Mouse (Mus musculus) embryonic facial prominence, embryonic 15.5 days (tissue): Measurements from ENCODE around the gene Tmbim7. TPM values are rescaled to one million over a fixed set of nuclear protein-coding genes. Genes with fewer than 3 reads are reported as not detected.

Source experiments
- ATAC-seq: fragments of 200-750 bp; cut with Nextera tagmentation; 2 replicates; pipeline ENCODE4 v1.8.0; 2017; ENCODE audit warnings: low read depth, moderate TSS enrichment; ENCODE audit not compliant: insufficient number of reproducible peaks, low FRiP score, low TSS enrichment
- H3K27ac ChIP-seq: fragments of 300-500 bp; sonication (generic); replicated peaks from 2 replicates; pipeline ENCODE4 v1.5.1; 2015; ENCODE audit warnings: mild to moderate bottlenecking, inconsistent platforms
- H3K27me3 ChIP-seq: fragments of 300-500 bp; sonication (generic); 2 replicates; pipeline ENCODE4 v1.6.1; 2015; ENCODE audit warnings: inconsistent platforms
- H3K36me3 ChIP-seq: fragments of 300-500 bp; sonication (generic); 2 replicates; pipeline ENCODE4 v1.6.1; 2015; ENCODE audit warnings: mild to moderate bottlenecking, inconsistent platforms
- H3K4me1 ChIP-seq: fragments of 300-500 bp; sonication (generic); 2 replicates; pipeline ENCODE4 v1.6.1; 2015; ENCODE audit warnings: inconsistent platforms
- H3K4me2 ChIP-seq: fragments of 300-500 bp; sonication (generic); replicated peaks from 2 replicates; pipeline ENCODE4 v1.6.1; 2015; ENCODE audit warnings: mild to moderate bottlenecking, inconsistent platforms
- H3K4me3 ChIP-seq: fragments of 300-500 bp; sonication (generic); replicated peaks from 2 replicates; pipeline ENCODE4 v1.5.1; 2015; ENCODE audit warnings: mild to moderate bottlenecking, inconsistent platforms
- H3K9ac ChIP-seq: fragments of 300-500 bp; sonication (generic); 2 replicates; pipeline ENCODE4 v1.6.1; 2015; ENCODE audit warnings: inconsistent platforms
- H3K9me3 ChIP-seq: fragments of 300-500 bp; sonication (generic); replicated peaks from 2 replicates; pipeline ENCODE4 v1.6.1; 2016; ENCODE audit warnings: inconsistent platforms
- WGBS: fragments of 180-500 bp; shearing (Covaris S2); methylation state at CpG from one replicate; pipeline ENCODE4 v1.1.7; 2015; 5-methylcytosine and 5-hydroxymethylcytosine counted together
- polyA plus RNA-seq: library from polyadenylated mRNA; unstranded; fragments of >200 nt; fragmentation: Nextera tagmentation; extraction: Ambion mirVana; gene quantifications from 2 replicates; pipeline ENCODE4 v1.2.1, GENCODE M21; 2015

The Tmbim7 gene
- polyA plus RNA-seq, 1 experiment from 2014 or later, result not detected

DNA sequence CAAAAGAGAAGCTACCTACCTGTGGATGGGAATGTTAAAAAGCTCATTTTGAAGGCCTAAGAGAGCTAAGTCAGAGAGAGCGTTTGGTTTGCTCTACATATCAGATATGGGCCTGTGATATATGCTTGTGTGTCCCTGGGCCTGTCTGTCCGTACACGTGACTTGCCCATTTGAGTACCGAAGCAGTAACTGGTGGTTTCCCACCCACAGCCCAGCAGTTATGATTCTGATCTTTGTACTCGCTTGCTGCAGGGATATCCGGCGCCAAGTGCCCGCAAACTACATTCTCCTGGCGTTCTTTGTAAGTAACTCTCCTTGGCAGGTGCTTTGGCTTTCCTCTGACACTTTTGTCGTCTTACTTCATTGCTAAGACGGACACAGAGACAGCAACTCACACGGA is 15.6 kb downstream of the Tmbim7 start:
- 0 out of 2 replicates have a peak overlapping the region, but pooled peaks have one; percentile 6 for H3K4me2 ChIP-seq
- WGBS, result 58% methylated on average over 12 of the region's 12 CpGs
- peak overlapping the region; percentile 48; the same call in 1 of the 2 replicates for H3K27ac ChIP-seq
- no peak overlapping the region for H3K9ac ChIP-seq
- no peak for ATAC-seq
- no peaks in the 10 kb centered on the region for H3K9me3 ChIP-seq
- no peaks in the 10 kb centered on the region for H3K27me3 ChIP-seq
- no peaks in the 10 kb centered on the region for H3K4me1 ChIP-seq
- no peaks in the 10 kb centered on the region for H3K36me3 ChIP-seq
- no peak overlapping the region for H3K4me3 ChIP-seq

DNA sequence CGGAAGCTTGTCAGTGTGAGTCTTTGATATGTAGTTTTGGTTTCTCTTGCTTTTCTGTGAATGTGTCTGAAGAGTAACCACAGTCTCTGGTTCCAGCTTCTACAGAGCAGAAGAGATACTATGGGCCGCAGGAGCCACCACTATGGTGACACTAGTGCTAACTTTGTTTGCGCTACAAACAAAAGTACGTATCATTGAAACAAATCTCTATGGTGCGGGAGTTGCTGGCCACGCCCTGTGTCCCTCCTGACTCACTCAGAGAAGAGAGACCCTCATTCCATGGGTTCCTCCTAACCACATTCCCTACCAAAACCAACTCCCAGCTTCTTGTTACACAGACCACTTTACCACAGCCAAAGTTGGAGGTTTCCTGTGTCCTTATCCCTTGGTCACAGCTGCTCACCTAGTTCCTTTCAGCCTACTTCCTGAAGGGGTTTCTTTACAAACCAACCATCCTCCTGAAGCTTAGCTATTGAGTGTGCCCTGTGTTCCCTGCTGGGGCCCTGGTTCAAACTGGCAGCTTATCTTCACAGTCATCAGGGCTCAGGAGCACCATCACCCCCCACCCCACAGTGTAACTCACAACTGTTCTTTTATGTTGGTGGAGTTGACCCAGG is 19.1 kb downstream of the Tmbim7 start:
- H3K4me2 ChIP-seq, result no peak overlapping the region
- no peak overlapping the region for H3K4me3 ChIP-seq
- no peak for ATAC-seq
- H3K9ac ChIP-seq, result no peak overlapping the region
- H3K36me3 ChIP-seq, result no peaks in the 10 kb centered on the region
- no peaks in the 10 kb centered on the region for H3K9me3 ChIP-seq
- 83% methylated on average over 6 of the region's 6 CpGs for WGBS
- no peaks in the 10 kb centered on the region for H3K4me1 ChIP-seq
- H3K27ac ChIP-seq, result no peak overlapping the region
- H3K27me3 ChIP-seq, result no peaks in the 10 kb centered on the region

DNA sequence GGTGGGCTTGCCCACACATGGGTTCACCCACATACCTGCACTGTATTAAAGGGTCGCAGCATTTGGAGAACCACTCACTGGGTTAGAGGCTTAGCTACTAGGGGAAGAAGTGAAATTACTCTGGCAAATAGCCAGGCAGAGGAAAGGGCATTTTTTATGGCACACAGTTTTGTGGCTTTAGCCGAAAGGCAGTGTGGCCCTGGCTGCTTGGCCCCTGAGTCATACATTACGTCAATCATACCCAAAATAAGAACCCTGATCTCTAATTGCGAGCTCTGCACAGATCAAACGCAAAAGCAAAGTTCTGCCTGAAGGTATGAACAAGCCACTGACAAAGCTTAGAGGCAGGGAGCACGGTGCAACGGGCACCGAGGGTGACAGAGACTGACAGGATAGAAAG is 37.3 kb downstream of the Tmbim7 start:
- H3K27me3 ChIP-seq, result no peaks in the 10 kb centered on the region
- 73% methylated on average over 8 of the region's 8 CpGs for WGBS
- no peak overlapping the region for H3K9ac ChIP-seq
- H3K4me3 ChIP-seq, result no peak overlapping the region
- no peak for ATAC-seq
- no peak overlapping the region for H3K4me2 ChIP-seq
- H3K27ac ChIP-seq, result no peak overlapping the region
- no peaks in the 10 kb centered on the region for H3K4me1 ChIP-seq
- no peaks in the 10 kb centered on the region for H3K9me3 ChIP-seq
- H3K36me3 ChIP-seq, result peaks cover 23% of the 10 kb centered on the region

DNA sequence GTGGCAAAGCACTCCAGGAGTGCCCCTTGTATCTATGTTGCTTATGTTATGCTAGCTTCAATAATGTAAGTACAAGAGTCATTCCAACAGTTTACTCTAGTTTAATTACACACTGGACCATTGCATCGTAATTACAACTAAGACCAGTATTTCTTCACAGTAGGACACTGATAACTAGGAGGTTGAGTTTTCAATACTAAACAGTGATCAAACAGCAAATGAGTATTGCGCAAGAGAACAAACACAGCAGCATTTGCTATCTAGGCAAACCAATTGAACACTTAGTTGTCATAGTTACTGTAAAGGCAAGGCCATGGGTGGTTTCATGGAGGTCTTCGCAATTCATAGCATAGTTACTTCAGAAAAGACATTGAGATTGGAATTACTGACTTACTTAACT is 40.3 kb downstream of the Tmbim7 start:
- ATAC-seq, result no peak
- Histone ChIP-seq H3K4me1 (no peaks in the 10 kb centered on the region), H3K27ac (no peak overlapping the region), H3K9ac (no peak overlapping the region), H3K4me2 (no peak overlapping the region), H3K9me3 (no peaks in the 10 kb centered on the region), H3K4me3 (no peak overlapping the region), H3K36me3 (peaks cover 36% of the 10 kb centered on the region), H3K27me3 (no peaks in the 10 kb centered on the region)
- WGBS, result 95% methylated on average over 3 of the region's 3 CpGs

DNA sequence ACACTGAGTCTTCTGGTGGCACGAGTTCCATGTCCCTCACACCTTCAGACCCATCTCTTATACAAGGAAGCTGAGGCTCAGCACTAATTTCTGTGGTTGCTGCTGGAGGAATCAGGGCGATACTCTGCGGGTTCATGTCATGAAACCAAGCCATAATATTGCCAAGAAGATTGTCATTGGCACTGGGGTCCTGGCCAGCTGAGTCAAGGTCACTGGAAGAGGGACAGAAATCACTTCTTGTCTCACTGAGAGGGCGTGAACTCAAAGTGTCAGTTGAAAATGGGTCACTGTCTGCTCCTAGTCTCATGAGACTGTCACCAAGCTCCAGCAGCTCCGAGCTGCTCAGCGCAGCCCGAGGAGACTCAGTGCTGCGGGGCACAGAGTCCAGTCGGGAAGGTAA is 42.0 kb downstream of the Tmbim7 start:
- WGBS, result 92% methylated on average over 9 of the region's 9 CpGs
- no peak for ATAC-seq
- Histone ChIP-seq H3K27ac (no peak overlapping the region), H3K9me3 (no peaks in the 10 kb centered on the region), H3K4me2 (no peak overlapping the region), H3K27me3 (no peaks in the 10 kb centered on the region), H3K4me3 (no peak overlapping the region), H3K36me3 (peaks cover 45% of the 10 kb centered on the region), H3K4me1 (no peaks in the 10 kb centered on the region), H3K9ac (no peak overlapping the region)

DNA sequence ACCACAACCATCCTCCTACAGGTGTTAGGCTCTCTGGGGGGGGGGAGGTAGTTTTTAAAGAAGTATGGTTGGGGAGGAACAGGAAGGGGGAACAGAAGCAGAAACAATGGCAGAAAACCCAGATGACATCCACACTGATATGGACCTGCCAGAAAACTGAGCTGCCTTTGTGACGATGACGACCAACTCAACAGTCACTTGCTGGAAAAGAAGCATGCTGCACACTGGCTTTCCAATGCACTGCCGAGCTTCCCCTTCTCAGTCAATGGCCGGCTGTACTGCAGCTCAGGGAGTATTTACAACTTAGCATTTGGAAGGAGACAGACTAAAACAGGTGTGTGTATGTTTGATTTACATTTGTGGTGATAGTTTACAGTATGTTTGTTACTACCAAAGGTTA is 44.2 kb downstream of the Tmbim7 start:
- H3K4me1 ChIP-seq, result no peaks in the 10 kb centered on the region
- no peaks in the 10 kb centered on the region for H3K27me3 ChIP-seq
- no peak overlapping the region for H3K4me2 ChIP-seq
- H3K36me3 ChIP-seq, result peaks cover 45% of the 10 kb centered on the region
- H3K27ac ChIP-seq, result no peak overlapping the region
- no peak overlapping the region for H3K4me3 ChIP-seq
- ATAC-seq, result no peak
- no peak overlapping the region for H3K9ac ChIP-seq
- no peaks in the 10 kb centered on the region for H3K9me3 ChIP-seq
- WGBS, result 82% methylated on average over 4 of the region's 4 CpGs

DNA sequence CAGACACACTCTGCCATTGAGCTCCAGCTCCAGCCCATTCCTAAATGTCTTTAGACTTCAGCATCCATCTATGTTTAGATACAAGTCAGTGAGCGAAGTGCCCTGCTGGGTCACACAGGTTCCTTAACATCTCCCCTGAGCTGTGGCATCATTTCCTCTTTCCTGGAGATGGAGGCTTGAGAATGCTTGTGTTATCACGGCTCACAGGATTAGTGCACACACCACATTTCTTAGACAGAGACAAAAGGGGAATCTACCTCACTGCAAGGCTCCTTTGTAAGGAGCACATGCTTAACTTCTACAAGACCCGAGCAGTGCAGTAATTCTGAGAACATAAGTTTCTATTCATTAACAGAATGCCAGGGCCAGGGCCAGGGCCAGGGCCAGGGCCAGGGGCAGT is 45.0 kb downstream of the Tmbim7 start:
- Histone ChIP-seq H3K4me3 (no peak overlapping the region), H3K4me2 (no peak overlapping the region), H3K9ac (no peak overlapping the region), H3K4me1 (no peaks in the 10 kb centered on the region), H3K36me3 (peaks cover 45% of the 10 kb centered on the region), H3K9me3 (no peaks in the 10 kb centered on the region), H3K27me3 (no peaks in the 10 kb centered on the region), H3K27ac (no peak overlapping the region)
- no peak for ATAC-seq
- 87% methylated on average over 3 of the region's 3 CpGs for WGBS

DNA sequence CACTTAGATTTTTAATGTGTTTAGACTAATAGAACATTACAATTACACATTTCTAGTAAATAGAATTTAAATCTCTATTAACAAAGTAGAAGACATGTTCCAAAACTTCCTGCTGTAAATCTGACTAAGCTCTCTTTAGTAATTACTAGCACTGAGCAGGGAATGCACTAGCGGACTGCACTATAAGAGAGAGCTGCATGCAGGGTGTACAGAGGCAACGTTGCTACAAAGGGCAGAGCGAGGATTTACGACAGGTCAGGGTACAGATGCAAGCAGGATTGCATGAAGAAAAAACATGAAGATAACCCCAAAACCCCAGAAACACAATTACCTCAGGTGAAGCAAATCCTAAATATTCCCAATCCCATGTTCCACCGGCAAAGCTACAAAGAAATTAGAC is 49.0 kb downstream of the Tmbim7 start:
- H3K36me3 ChIP-seq, result peaks cover 31% of the 10 kb centered on the region
- no peak overlapping the region for H3K4me3 ChIP-seq
- H3K9me3 ChIP-seq, result no peaks in the 10 kb centered on the region
- H3K4me2 ChIP-seq, result no peak overlapping the region
- H3K27ac ChIP-seq, result no peak overlapping the region
- no peaks in the 10 kb centered on the region for H3K4me1 ChIP-seq
- H3K27me3 ChIP-seq, result no peaks in the 10 kb centered on the region
- H3K9ac ChIP-seq, result no peak overlapping the region
- ATAC-seq, result no peak
- WGBS, result 92% methylated on average over 5 of the region's 5 CpGs

DNA sequence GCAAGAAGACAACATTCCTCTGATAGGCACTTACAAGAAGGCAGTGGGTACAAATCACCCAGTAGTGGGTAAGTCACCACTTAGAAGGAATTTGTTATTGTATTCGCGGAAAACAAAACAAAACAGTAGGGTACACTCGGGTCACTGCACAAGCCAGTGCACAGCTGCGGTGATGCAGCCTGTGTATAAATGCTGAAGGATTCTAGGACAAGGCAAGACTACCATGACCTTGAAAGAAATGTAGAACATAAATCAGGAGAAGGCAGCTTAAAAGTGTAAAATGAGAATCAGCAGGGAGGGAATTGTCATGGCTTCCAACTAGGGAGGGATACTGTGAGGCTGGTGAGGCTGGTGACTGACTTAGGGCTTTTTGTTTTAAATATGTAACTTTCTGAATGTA is 51.2 kb downstream of the Tmbim7 start:
- H3K9ac ChIP-seq, result no peak overlapping the region
- no peak overlapping the region for H3K4me2 ChIP-seq
- H3K9me3 ChIP-seq, result no peaks in the 10 kb centered on the region
- WGBS, result 89% methylated on average over 4 of the region's 4 CpGs
- no peaks in the 10 kb centered on the region for H3K4me1 ChIP-seq
- no peak for ATAC-seq
- peaks cover 28% of the 10 kb centered on the region for H3K36me3 ChIP-seq
- no peaks in the 10 kb centered on the region for H3K27me3 ChIP-seq
- no peak overlapping the region for H3K4me3 ChIP-seq
- no peak overlapping the region for H3K27ac ChIP-seq

DNA sequence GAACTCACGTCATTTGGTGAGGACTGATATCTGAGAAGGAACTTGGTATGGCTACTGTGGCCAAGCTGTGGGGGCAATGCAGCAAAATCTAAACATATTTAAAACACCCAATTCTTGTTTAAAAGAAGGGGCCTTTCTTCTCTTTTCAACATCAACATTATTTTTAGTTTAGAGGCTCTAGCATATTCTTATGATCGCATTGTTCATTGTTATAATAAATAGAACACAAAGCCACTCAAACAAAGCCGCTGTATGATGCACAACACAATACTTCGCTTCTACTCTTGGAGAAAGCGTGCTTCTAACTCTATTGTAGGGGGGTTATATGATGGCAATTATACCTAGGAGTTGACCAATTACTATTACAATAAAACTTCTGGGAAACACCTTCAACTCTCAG is 64.8 kb downstream of the Tmbim7 start:
- Histone ChIP-seq H3K27ac (no peak overlapping the region), H3K4me1 (no peaks in the 10 kb centered on the region), H3K4me2 (no peak overlapping the region), H3K4me3 (no peak overlapping the region), H3K36me3 (peaks cover 20% of the 10 kb centered on the region), H3K9ac (no peak overlapping the region), H3K9me3 (no peaks in the 10 kb centered on the region), H3K27me3 (no peaks in the 10 kb centered on the region)
- ATAC-seq, result no peak
- 95% methylated on average over 5 of the region's 5 CpGs for WGBS

DNA sequence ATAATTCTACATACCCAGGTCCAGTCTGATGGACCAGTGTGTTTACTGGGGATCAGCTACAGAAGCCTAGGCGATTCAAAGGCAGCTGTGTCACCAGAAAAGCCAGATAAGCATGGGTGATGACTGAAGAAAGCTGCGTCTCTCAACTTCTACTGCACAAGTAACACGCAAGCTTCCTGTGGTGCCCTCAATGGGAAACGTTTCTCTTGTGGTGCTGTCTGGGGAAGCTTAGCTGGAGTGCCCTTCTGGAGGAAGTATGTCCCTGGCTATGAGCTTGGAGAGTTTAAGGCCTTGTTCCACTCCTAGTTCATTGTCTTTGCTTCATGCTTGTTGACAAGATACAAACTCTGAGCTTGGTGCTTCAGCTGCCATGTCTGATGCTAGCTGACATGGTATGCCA is 68.4 kb downstream of the Tmbim7 start:
- no peak overlapping the region for H3K4me2 ChIP-seq
- WGBS, result 92% methylated on average over 4 of the region's 4 CpGs

DNA sequence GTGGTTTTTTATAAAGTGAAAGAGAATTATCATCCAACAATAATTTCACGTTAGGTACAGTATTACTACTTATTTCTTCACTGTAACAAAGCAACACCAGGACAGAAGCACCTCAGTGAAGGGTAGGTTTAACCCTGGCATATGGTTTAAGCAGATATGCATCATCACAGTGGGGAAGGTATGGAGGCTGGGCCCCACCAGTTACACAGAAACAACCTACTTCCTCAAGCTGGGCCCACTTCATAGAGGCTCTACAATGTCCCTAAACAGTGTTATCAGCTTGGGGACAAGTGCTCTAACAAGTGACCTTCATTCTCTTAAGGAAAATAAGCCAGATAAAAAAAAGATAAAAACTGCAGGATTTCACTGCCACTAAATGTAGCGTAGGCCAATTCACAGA is 71.9 kb downstream of the Tmbim7 start:
- H3K27ac ChIP-seq, result no peak overlapping the region
- 98% methylated on average over 2 of the region's 2 CpGs for WGBS
- H3K4me3 ChIP-seq, result no peak overlapping the region
- ATAC-seq, result no peak
- H3K4me2 ChIP-seq, result no peak overlapping the region
- no peaks in the 10 kb centered on the region for H3K9me3 ChIP-seq
- H3K27me3 ChIP-seq, result no peaks in the 10 kb centered on the region
- peaks cover 28% of the 10 kb centered on the region for H3K36me3 ChIP-seq
- no peaks in the 10 kb centered on the region for H3K4me1 ChIP-seq
- H3K9ac ChIP-seq, result no peak overlapping the region

More for the DNA sequence above, 68.4 kb downstream of the Tmbim7 start:
- H3K9ac ChIP-seq, result no peak overlapping the region
- H3K4me3 ChIP-seq, result no peak overlapping the region
- H3K4me1 ChIP-seq, result no peaks in the 10 kb centered on the region
- H3K27me3 ChIP-seq, result no peaks in the 10 kb centered on the region
- peaks cover 28% of the 10 kb centered on the region for H3K36me3 ChIP-seq
- no peaks in the 10 kb centered on the region for H3K9me3 ChIP-seq
- no peak for ATAC-seq
- H3K27ac ChIP-seq, result no peak overlapping the region
